Mouse (Mus musculus) cerebellum, postnatal 14 days (tissue): ENCODE data around the gene Myo7a.

ENCODE experiments used
- DNase-seq, 2 experiments: peaks; one replicate each; pipeline ENCODE4 v3.0.0; 2021; ENCODE audit warnings: mixed read lengths in 2 of 2

Gene Myo7a

DNA sequence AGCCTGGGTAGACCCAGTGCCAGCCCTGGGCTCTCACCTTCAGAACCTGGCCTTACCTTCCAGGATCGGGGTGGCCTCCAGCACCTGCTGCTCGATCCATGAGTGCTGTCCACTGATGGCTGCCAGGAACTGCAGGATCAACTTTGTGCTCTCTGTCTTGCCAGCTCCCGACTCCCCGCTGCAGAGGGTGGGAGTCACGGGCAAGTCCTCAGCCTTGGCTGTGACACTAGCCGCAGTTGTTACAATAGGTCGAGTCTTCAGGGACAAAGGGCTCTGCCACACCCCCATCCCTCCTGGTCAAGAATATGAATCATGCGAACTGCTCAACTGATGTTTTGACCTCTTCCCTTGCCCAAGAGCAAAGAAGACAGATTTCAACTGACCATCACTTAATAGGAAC is 21.8 kb downstream of the Myo7a start:
- no peak for DNase-seq

DNA sequence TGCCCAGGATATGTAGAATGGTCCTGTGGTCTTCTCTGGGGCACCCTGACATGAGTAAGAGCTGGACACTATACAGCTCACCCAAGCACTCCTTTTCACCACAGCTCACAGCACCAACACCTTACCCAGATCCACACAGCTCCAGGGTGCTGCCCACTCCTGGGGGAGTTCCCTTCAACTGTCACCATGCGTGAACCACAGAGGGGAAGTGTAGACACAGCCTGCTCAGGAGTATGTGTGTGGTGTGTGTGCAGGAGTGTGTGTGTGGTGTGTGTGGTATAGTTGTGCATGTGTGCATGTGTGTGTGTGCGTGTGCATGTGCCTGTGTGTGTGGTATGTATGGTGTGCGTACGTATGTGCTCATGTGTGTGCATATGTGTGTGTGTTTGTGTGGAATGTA is 23.5 kb downstream of the Myo7a start:
- DNase-seq = no peak

DNA sequence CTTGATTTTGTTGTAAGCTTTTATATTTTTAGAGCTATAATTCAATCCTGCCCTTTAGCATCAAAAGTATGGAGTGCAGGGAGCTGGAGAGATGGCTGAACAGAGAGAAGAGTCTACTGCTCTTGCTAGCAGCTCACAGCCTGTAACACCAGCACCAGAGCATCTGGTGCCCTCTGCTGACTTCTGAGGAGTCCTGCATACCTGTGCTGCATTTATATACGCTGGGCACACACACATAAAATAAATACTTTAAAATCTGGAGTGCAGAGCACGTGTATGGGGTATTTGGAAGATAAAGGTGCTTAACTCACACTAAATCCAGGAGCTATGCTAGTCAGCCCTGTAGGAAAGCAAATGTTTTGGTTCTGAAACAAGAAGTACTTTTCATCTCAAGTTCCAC is 33.0 kb downstream of the Myo7a start:
- no peak for DNase-seq

DNA sequence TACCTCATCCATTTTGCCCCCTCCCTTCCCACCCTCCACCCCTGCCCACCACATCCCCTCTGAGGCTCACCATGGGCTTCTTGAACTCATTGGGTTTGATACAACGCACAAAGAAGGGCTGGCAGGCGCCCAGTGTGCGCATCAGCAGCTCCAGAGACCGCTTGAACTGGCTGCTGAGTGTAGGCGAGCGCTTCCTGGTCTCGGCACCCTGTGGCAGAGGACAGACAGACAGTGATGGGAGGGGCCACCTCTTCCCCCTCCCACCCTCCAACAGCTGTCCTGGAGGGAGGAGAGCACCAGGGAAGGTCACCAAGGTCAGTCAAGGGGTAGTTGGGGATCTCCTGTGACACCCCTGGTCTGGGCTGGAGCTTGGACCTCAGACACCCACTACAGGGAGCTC is 34.0 kb downstream of the Myo7a start:
- no peak for DNase-seq

DNA sequence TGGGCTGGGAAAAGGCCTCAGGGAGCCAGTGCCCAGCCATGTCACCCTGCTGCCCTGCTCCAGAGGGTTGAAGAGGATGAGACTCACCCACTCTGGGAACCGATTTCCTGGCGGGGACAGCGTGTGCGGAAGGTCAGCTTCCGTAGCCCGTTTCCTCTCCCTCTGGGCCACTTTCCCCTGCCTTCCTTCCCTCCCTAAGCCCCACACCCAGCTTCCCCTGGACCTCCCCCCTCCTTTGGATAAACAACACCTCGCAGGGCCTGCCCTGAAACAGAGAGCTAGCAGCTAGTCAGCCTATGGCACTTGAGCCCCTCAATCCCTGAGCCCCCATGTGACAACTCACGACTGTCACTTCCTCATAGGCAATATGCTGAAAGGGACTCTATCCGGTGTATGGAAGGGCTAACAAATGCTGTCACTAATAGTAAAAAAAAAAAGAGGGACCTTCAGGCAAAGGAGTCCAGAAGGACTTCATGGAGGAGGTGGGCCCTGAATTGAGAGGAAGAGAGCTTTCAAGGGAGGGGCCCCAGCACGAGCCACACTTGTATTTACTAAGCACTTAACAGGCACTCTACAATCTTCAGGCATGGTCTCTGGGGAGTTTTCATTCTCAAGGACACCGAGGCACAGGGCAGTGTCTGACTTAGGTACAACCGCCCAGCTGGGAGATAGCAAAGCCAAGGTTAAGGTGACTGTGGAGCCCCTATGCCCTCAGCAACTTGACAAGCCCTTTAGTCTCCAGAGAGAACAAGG is 34.6 kb downstream of the Myo7a start:
- DNase-seq = no peak

DNA sequence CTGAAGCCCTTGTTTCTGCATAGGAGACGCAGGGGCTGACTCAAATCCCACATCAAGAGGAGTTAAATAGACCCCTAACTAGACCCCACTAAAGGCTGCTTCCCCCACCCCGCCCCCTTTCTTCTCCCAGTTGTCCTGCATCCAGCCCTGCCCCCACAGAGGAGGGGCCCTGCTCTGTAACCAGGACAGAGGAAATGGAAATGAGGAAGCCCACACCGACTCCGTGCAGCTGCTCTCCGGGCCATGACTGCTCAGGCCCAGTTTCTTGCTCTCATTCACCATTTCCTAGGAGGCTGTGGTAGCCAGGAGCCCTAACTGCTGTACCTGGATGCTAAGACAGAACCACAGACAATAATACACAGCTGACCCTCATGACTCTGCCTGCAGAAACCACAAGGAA is 36.9 kb downstream of the Myo7a start:
- no peak for DNase-seq

DNA sequence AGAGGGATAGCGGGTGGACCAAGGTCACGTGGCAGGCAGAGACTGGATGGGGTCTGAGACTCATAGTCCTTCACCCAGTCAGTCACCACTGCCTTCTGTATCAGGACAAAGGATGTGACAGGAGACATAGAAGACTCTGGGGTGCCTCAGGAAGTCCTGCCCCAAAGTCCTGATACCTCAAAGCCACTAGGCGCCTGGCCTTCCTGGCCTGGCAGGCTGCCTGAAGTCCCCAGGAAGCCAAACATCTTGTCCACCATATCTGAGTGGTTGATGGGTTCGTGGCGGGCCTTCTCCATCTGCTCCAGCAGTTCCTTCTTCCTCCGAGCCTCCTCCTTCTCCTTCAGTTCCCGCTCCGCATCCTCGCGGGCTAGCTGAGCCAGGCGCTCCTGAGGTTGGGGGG is 41.9 kb downstream of the Myo7a start:
- DNase-seq = no peak

DNA sequence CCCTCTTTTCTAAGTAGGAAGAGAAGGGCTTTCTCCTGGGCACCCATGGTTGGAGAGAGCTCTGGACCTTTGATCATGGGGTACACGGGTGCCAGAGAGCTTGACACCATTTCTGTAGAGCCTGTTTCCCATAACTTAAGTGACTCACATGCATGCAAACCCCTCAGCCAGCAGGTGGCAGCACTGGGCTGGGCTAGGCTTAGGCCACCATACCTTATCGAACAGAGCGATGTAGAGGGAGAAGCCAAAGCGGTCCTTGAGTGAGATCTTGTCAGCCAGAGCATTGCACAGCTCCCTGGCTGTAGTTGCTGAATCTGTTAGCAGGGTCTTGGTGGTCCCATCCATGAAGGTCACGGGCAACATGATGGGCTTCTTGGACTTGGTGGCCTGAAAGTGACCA is 47.7 kb downstream of the Myo7a start:
- peak; percentile 88 to 92 for DNase-seq

DNA sequence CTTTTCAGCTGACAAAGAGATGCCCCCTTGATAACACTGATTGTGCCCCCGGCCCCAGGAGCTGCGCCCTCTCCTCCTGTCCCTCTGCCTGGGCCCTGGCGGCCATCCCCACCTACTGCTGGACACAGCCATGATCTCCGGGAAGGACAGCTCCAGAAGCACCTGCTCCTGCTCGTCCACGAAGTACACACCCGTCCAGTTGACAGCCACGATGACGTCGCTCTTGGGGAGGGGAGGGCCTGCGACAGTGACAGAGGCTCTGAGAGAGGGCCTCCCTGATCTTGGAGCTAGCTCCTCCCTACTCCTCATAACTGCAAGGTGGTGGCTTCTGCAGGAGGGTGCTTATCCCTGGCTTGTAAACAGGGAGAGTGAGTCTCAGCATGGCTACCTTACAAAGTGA is 53.1 kb downstream of the Myo7a start:
- DNase-seq = no peak

DNA sequence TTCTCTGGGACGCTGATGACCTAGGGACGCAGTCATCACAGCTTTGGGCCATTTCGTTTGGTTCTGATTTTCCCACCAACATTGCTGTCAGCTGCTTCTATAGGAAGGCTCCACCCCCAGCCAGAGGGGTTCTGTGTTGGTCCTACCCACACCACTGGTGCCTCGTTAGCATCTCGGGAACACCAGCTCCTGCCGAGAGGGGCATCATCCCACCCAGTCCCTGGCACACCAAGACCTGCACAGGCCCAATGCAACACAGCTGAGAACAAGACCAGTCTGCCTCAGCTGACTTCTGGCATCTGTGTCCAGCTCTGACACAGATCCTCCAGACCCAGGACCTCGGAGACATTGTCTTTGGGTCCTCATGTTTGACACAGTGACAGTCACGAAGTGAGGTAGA is 64.4 kb downstream of the Myo7a start:
- DNase-seq = no peak

DNA sequence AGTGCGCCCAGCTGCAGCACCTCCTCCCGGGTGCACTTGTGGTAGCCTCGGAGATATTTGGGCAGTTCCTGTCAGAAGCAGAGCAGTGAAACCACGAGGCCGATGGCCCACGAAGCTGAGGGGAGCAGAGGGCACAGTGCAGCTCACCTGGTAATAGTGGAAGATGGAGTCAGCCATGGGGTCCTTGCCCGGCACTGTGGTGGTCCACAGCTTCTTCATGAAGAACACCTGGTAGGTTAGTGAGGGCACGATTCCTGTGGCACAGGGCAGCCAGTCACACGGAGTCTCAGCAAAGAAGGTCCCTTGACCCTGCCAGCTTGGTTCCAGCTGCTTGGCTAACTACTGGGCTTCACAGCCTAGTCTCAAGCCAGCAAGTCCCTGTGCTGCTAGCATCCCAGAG is 64.9 kb downstream of the Myo7a start:
- DNase-seq = no peak

DNA sequence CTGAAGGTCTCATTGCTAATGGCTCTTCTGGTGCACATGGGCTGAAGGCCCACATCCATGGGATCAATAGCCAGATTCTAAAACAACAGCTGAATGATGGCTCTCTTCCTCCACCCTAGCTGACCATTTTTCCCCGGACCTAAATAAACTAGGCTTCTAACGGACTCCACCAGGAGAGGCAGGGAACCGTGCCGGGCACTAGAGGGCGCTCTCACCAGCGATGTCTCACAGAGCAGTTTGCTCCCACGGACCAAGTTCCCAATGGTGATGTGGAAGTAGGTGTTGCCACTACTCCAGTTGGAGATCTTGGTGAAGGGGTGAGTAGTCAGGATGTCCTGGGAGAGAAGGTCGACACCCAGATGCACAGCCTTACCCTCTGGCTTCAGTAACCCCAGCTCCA is 67.3 kb downstream of the Myo7a start:
- DNase-seq = peak; percentile 56 to 74

DNA sequence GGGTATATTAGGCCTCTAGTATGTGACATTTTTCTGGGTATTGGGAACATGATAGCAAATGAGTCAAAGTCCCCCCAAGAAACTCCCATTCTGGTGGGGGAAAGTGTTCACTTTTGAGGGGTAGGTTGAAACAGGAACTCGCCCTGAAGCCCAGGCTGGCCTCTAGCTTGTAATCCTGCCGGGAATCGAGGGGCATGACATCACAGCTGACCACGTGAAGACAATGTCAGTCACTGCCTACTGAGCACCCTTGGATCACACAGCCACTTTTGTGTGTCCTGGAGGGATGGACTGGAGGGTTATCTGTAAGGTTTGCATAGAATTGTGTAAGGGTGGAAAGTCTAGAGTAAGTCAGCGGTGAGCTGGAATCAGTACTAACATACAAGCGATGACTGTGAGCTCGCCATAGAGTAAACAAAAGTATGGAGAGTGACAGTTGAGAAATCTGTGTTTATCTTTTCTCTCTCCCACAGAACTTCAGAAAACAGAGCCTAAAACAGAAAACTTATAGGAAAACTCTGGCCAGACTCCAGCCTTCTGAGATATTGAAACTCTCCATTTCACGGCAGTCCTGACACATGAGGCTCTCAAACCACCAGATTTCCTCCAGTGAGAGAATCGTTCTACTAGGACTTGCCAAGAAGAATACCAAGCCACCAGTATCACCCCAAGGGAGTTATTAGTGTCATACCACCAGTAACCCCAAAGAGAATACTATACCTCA is 71.1 kb downstream of the Myo7a start:
- DNase-seq = no peak

DNA sequence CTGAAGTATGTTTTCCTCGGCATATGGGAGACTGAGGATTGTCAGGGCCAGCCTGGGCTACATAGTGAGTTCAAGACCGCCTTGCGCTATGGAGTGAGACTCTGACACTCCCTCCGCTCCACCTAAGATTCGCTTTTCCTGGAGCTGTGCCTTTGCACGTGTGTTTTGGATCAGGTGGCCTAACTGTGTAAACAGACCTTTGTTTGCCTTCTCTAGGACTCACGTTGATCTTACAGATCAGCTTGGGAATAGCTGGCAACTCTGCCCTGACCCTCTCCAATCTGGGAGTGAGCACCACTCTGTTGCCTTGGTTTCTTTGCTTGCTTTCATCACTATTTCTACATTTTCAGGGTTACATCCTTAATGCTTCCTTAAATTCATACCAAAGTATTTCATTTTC is 116.7 kb downstream of the Myo7a start:
- no peak for DNase-seq
